Mouse (Mus musculus): ENCODE measurements around the gene Xxylt1. TPM values are rescaled to one million over a fixed set of nuclear protein-coding genes. Genes with fewer than 3 reads are reported as not detected.

Xxylt1 gene
- total RNA-seq, 2 experiments from 2014 or later, result 20.4 to 21.3 TPM

DNA sequence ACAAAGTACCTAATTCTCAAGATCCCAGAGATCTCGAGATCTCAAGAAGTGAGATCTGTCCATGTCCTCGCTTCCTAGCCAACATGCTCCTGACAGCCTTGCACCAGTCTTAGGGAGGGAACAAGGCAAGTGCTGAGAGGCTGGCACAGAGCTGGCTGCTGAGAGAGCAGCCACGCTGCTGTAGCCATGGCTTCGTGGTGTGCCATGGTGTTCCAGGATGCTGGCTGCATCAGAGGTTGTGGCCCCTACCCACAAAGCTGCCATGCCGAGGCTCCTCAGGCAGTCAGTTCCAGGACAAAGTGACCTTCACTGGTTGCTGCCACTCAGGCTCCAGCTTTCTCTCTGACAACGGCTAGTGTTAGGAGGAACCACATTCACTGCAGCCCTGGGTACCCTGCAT is 78.3 kb downstream of the Xxylt1 start:
- DNase-seq (ENCODE audit: low spot score in 2 of 2), result no peak
- intact Hi-C loops (cut with DNase I), result no loop called here

- peak; percentile 48 to 81 for DNase-seq (ENCODE audit: low spot score in 2 of 2)
These were observed 79.1 kb downstream of the Xxylt1 start for GRCm38 (mm10) chr16:31002117-31002516.

GRCm38 (mm10) chr16:30998711-30999110 is 82.5 kb downstream of the Xxylt1 start:
- no peak for DNase-seq (ENCODE audit: low spot score in 2 of 2)
- intact Hi-C loops (cut with DNase I), result no loop called here

More at GRCm38 (mm10) chr16:31002117-31002516, 79.1 kb downstream of the Xxylt1 start:
- intact Hi-C loops (cut with DNase I), result no loop called here

GRCm38 (mm10) chr16:30998048-30998447 is 83.2 kb downstream of the Xxylt1 start:
- DNase-seq (ENCODE audit: low spot score in 2 of 2), result no peak

DNA sequence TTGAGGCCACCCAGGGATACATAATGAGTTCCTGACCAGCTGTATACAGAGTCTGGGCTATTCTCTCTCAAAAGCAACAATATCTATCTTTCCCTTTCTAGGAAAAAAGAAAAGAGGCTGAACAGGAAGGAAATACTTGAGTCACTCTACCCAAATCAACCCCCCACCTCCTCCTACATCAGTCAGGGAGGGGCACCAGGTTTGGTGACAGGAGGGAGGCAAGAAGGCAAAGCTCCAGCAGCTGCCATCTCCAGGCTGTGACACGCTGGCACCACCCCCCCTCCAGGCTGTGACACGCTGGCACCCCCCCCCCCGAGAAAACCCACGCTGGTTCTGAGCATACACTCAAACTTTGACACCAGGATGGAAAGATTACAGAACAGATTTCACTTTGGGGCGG is 85.8 kb downstream of the Xxylt1 start:
- no peak for DNase-seq (ENCODE audit: low spot score in 2 of 2)
- intact Hi-C loops (cut with DNase I), result no loop called here

More at GRCm38 (mm10) chr16:30998048-30998447, 83.2 kb downstream of the Xxylt1 start:
- intact Hi-C loops (cut with DNase I), result no loop called here

DNA sequence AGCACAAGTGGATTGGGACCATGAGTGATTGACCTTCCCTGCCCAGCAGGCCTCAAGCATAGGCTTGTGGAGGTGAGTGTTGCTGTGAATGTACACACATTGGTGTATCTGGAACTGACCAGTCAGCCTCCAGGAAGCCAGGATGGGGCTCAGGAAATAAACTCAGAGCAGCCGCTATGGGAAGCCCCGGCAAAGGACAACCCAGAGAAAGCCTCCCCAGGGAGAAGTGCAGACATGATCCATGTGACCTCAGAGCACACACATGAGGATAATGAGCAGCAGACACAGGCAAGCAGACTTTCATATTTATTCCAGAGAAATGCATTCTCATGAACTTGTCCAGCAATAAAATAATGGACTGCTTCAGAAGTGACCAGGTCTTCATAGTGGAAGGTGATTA is 86.4 kb downstream of the Xxylt1 start:
- intact Hi-C loops (cut with DNase I), result no loop called here
- DNase-seq (ENCODE audit: low spot score in 2 of 2), result no peak

- intact Hi-C loops (cut with DNase I), result no loop called here
- DNase-seq (ENCODE audit: low spot score in 2 of 2), result no peak
These were observed 86.9 kb downstream of the Xxylt1 start for GRCm38 (mm10) chr16:30994296-30994695.

- intact Hi-C loops (cut with DNase I), result no loop called here
These were observed 88.7 kb downstream of the Xxylt1 start for GRCm38 (mm10) chr16:30992568-30992967.

DNA sequence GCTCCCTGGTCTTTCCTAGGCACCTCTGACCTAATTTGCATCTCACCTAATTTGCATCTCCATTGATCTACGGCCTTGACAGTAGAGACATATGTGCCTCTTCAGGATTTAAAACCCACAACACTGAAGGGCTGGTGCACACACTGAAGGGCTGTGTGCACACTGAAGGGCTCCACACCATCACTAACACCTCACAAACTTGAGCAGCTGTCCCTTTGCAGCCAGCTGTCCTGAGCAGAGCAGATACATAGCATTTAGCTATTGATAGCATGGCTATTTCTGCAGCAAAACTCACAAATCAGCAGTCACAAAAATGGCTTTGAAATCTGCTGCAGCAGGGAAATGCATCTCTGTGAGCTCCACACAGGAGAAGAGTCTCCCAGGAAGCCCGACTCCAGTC is 90.6 kb downstream of the Xxylt1 start:
- DNase-seq (ENCODE audit: low spot score in 2 of 2), result no peak
- intact Hi-C loops (cut with DNase I), result no loop called here

More at GRCm38 (mm10) chr16:30992568-30992967, 88.7 kb downstream of the Xxylt1 start:
- DNase-seq (ENCODE audit: low spot score in 2 of 2), result no peak

- intact Hi-C loops (cut with DNase I), result no loop called here
These were observed 93.0 kb downstream of the Xxylt1 start for GRCm38 (mm10) chr16:30988225-30988624.

DNA sequence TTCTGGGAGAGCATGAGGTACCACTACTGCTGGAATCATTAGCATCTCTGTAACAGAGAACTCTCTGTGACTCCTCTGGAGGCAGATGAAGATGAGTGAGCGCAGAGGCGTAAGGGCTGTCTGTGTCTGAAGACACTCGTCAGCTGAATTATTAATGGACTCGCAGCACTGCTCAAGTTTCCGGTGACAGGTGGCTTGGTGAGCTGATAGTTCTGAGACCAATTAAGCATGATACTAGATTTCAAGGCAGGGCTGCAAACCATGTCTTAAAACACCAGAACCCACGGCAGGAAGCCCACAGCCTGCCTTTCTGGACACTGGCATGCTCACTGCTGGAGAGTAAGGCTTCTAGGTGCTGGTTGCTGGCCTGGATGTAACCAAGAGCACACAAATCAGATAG is 93.5 kb downstream of the Xxylt1 start:
- intact Hi-C loops (cut with DNase I), result no loop called here
- no peak for DNase-seq (ENCODE audit: low spot score in 2 of 2)

More at GRCm38 (mm10) chr16:30988225-30988624, 93.0 kb downstream of the Xxylt1 start:
- no peak for DNase-seq (ENCODE audit: low spot score in 2 of 2)

DNA sequence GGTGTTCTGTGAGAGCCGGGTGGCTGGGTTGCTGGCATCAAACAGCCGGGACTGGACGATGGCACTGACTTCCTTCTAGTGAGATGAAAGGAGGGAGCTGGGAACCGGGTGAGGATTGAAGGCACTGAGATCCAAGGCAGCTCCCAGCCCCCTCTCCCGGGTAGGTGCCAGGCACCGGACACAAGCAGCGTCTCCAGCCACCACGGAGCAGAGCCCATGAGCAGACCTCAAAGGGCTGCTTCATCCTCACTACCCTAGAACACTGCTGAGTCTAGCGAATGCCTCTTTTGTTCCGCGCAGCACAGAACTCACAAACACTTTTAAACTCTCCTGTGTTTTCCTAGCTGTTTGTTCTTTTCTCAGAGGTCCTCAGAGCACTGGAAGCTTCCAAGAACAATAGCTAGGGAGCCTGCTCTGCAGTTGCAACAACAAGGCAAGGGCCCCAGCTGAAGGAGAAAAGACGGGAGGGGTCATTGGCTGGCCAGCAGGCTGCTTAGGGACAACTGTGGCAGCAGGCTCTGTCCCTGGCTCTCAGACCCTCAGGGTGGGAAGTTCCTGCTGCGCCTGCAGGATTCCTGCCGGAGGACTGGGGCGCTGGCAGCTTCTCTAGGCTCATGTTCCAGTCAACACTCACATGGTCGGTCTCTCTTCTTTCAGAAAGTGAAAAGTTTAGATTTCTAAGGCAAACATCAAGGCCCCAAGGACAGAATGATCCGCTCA is 96.2 kb downstream of the Xxylt1 start:
- DNase-seq (ENCODE audit: low spot score in 2 of 2), result peak in 1 of 2 experiments; percentile 24
- intact Hi-C loops (cut with DNase I), result loop anchor here (5.0 kb wide), 1 partner anchor 82 kb away; no protein-coding TSS in a partner anchor

DNA sequence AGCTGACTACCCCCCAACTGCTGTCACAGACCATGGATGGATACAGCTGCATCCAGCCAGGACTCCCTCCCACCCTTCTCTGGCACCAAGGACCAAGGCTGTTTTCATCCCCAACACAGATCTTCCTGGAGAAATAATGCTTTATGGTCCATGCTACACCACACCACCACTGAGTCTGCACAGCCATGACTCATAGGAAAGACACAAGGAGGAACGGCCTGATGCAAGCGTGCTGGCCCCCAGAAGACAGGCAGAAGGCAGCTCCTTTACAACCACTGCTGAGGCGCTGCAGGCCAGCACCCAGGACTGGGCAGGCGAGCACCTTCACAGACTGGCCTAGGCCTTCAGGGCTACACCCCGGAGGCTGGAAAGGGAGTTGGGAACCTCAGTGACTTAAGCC is 97.1 kb downstream of the Xxylt1 start:
- intact Hi-C loops (cut with DNase I), result loop anchor here (5.0 kb wide), 1 partner anchor 83 kb away; no protein-coding TSS in a partner anchor

GRCm38 (mm10) chr16:30983699-30984098 is 97.5 kb downstream of the Xxylt1 start:
- DNase-seq (ENCODE audit: low spot score in 2 of 2), result peak; percentile 48 to 53

More for the DNA sequence above, 97.1 kb downstream of the Xxylt1 start:
- DNase-seq (ENCODE audit: low spot score in 2 of 2), result no peak

DNA sequence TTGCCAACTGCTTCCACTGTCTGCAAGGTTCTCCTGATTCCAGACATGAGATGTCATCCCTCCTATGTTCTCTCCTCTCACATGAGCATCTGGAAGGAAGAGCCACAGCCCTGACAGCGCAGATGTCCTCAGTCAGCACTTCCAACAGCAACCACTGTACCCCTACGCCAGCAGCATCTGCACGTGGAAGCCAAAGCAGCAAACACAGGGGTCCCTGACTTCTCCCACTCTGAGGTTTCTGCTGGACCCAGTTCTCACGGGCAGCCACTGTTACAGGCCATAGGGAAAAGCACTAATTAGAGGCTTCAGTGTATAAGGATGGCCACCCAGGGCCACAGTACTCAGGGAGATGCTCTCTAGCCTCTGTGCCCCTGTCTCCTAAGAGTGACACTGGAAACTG is 98.0 kb downstream of the Xxylt1 start:
- no peak for DNase-seq (ENCODE audit: low spot score in 2 of 2)
- intact Hi-C loops (cut with DNase I), result loop anchor here (5.0 kb wide), 1 partner anchor 84 kb away; no protein-coding TSS in a partner anchor

More at GRCm38 (mm10) chr16:30983699-30984098, 97.5 kb downstream of the Xxylt1 start:
- intact Hi-C loops (cut with DNase I), result loop anchor here (5.0 kb wide), 1 partner anchor 84 kb away; no protein-coding TSS in a partner anchor

DNA sequence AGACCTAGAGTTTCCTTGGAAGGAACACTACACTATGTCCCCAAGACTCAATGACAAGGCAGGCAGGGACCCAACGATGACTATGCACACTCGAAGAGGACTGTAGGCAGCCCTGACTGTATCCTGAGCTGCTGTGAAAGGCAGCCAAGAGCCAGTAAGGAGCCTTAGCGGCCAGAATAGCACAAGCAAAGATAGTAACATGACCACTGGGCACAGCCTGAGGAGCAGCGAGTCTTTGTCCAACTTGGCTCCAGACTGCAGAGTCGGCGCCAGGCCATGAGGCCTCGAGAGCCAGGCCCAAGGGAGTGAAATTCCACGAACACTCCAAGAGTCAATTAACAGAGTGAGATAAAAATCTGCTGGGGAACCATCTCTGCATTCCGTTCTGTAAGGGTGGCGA is 99.9 kb downstream of the Xxylt1 start:
- intact Hi-C loops (cut with DNase I), result loop anchor here (5.0 kb wide), 1 partner anchor 86 kb away; no protein-coding TSS in a partner anchor
- DNase-seq (ENCODE audit: low spot score in 2 of 2), result peak; percentile 34 to 36

DNA sequence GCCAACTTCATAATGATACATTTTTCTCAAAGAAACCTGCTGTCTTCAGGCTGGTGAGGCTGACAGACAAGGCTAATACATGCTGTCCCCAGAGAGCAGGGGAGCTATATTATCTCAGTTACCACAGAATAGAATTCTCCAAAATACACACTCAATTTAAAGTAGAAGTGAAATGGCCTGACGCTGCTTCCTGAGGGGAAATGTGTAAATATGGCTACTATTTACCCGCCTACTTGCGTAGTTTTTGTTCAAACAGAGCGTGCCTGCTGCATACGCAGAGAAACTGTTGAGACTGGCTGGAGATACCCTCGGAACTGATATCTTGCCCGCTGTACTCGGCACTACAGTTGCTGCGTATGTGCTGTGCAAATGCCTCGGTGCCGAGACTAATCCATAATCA is 101.3 kb downstream of the Xxylt1 start:
- intact Hi-C loops (cut with DNase I), result loop anchor here (5.0 kb wide), 1 partner anchor 87 kb away; no protein-coding TSS in a partner anchor
- no peak for DNase-seq (ENCODE audit: low spot score in 2 of 2)

DNA sequence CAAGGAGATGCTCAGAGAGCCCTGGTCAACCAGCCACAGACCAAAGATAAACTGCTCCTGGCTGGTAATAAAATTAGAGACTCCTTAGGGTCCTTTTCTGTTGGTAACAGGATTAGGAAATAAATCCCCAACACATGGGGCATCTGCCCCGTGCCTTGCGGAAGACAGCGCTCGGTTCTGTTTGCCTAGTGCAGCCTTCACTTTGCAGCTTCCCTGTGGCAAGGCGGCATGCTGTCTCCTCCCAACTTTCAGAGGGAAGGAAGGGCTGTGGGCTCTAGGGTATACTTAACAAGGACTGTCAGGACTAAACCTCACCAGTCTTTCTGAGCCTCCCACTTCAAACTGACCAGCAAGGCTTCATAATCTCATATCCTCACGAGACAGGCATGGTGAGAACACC is 103.5 kb downstream of the Xxylt1 start:
- intact Hi-C loops (cut with DNase I), result loop anchor here (1.0 kb wide), 1 partner anchor 380 kb away; no protein-coding TSS in a partner anchor
- no peak for DNase-seq (ENCODE audit: low spot score in 2 of 2)

DNA sequence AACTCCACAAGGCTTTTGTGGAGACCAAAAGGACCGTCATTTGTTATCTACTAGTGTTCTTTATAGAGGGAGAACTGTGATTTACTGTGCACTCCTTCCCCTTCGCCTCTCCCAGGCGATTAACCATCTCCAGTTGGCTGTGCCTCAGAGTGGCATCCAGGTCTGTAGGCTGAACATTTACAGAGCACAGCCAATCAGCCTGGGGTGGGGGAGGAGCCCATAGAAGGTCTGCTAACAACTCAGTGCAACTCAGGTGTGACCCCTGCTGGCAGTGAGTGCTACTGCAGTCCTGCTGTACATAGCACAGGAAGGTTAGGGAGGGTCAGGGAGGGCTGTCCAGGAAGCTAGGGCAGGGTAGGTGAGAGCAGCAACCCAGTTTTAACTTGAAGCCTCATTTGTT is 104.0 kb downstream of the Xxylt1 start:
- peak; percentile 95 to 97 for DNase-seq (ENCODE audit: low spot score in 2 of 2)
- intact Hi-C loops (cut with DNase I), result loop anchor here (1.0 kb wide), 1 partner anchor 380 kb away; no protein-coding TSS in a partner anchor

DNA sequence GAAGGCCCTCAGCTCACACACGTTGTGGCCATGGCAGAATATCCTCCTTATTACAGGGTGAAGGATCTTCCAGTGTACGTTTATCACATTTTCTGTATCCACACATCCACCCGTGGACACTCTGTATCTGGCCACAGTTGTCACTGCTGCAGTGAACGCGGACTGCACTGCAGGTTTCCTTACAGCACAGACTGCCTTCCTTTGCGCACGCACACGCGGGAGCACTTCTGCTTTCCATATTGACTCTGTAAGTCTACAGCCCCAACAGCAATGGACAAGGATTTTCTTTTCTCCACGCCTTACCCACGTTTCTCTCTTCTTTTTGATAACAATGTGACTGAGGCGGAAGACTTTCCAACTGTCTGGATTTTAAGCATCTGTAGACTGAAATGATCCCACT is 106.7 kb downstream of the Xxylt1 start:
- DNase-seq (ENCODE audit: low spot score in 2 of 2), result no peak
- intact Hi-C loops (cut with DNase I), result no loop called here

DNA sequence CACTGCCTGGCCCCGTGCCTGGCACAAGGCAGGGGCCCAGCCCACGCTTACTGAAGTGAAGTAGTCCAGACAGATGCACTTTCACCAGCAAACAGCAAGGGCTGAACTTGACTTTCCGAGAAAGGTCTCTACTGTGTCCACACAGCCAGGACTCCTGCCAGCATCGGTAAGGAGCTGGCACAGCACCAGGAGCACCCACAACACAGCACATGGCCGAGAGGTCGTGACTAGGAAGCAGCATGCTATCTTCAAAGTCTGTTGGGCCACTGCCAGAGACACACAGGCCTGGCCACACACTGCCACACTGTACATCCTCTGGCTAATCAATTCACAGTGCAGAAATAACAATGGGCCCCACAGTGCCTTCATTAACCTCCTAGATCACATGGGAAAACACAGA is 107.8 kb downstream of the Xxylt1 start:
- intact Hi-C loops (cut with DNase I), result no loop called here
- peak in 1 of 2 experiments; percentile 25 for DNase-seq (ENCODE audit: low spot score in 2 of 2)
